Mouse (Mus musculus): ENCODE measurements around the gene Cdkal1. TPM values are rescaled to one million over a fixed set of nuclear protein-coding genes. Genes with fewer than 3 reads are reported as not detected.

The Cdkal1 gene
- total RNA-seq, 1 experiment: 20.8 TPM

GRCm38 (mm10) chr13:29621881-29622280, 233.6 kb downstream of the Cdkal1 start:
- Histone ChIP-seq H3K27ac (ENCODE audit: insufficient read depth, low read depth, low read length, poor library complexity, severe bottlenecking) (no peak overlapping the region), H3K9me3 (ENCODE audit: control insufficient read depth, insufficient read depth, low read depth, low read length) (no peaks in the 10 kb centered on the region), H3K4me1 (ENCODE audit: control insufficient read depth in 2 of 2, insufficient read depth in 2 of 2, low read length in 2 of 2, poor library complexity in 1 of 2) (peaks cover 0 to 3% of the 10 kb centered on the region in 2 experiments; a peak in 2 of 4 replicates), H3K4me3 (ENCODE audit: insufficient read depth in 1 of 2, low read depth in 1 of 2, low read length in 2 of 2, poor library complexity in 1 of 2, severe bottlenecking in 1 of 2) (no peak overlapping the region), H3K36me3 (ENCODE audit: control insufficient read depth, insufficient read depth, low read length, poor library complexity, severe bottlenecking) (no peaks in the 10 kb centered on the region), H3K9ac (ENCODE audit: insufficient read depth, low read depth, low read length, poor library complexity, severe bottlenecking) (no peak overlapping the region)
- DNase-seq (ENCODE audit: low read depth, low spot score): no peak
- in situ Hi-C loops (cut with MboI; ENCODE audit: low sequenced_read_pairs in 2 of 2, unreplicated experiment in 2 of 2): no loop called here
- TF ChIP-seq ZNF384 (IDR thresholded peaks at IDR 0.05; ENCODE audit: low read depth, low read length) (no peak), CHD2 (IDR thresholded peaks at IDR 0.05; ENCODE audit: low read depth, low read length) (no peak), ZC3H11A (IDR thresholded peaks at IDR 0.05; ENCODE audit: borderline replicate concordance, low read depth, low read length) (no peak), MAFK (IDR thresholded peaks at IDR 0.05; ENCODE audit: insufficient read depth, low read depth, low read length) (no peak), HCFC1 (IDR thresholded peaks at IDR 0.05; ENCODE audit: borderline replicate concordance, insufficient read depth, low read length) (no peak)

GRCm38 (mm10) chr13:29621363-29621762, 234.1 kb downstream of the Cdkal1 start:
- no peaks in the 10 kb centered on the region for H3K9me3 ChIP-seq (ENCODE audit: control insufficient read depth, insufficient read depth, low read depth, low read length)
- in situ Hi-C loops (cut with MboI; ENCODE audit: low sequenced_read_pairs in 2 of 2, unreplicated experiment in 2 of 2): no loop called here
- H3K36me3 ChIP-seq (ENCODE audit: control insufficient read depth, insufficient read depth, low read length, poor library complexity, severe bottlenecking): no peaks in the 10 kb centered on the region
- TF ChIP-seq HCFC1 (IDR thresholded peaks at IDR 0.05; ENCODE audit: borderline replicate concordance, insufficient read depth, low read length) (no peak), CHD2 (IDR thresholded peaks at IDR 0.05; ENCODE audit: low read depth, low read length) (no peak), ZC3H11A (IDR thresholded peaks at IDR 0.05; ENCODE audit: borderline replicate concordance, low read depth, low read length) (no peak), ZNF384 (IDR thresholded peaks at IDR 0.05; ENCODE audit: low read depth, low read length) (no peak), MAFK (IDR thresholded peaks at IDR 0.05; ENCODE audit: insufficient read depth, low read depth, low read length) (no peak)
- H3K4me1 ChIP-seq (ENCODE audit: control insufficient read depth in 2 of 2, insufficient read depth in 2 of 2, low read length in 2 of 2, poor library complexity in 1 of 2): peaks cover 2 to 3% of the 10 kb centered on the region in 2 experiments; a peak in 3 of 4 replicates
- no peak overlapping the region for H3K4me3 ChIP-seq (ENCODE audit: insufficient read depth in 1 of 2, low read depth in 1 of 2, low read length in 2 of 2, poor library complexity in 1 of 2, severe bottlenecking in 1 of 2)
- H3K9ac ChIP-seq (ENCODE audit: insufficient read depth, low read depth, low read length, poor library complexity, severe bottlenecking): no peak overlapping the region
- DNase-seq (ENCODE audit: low read depth, low spot score): no peak
- H3K27ac ChIP-seq (ENCODE audit: insufficient read depth, low read depth, low read length, poor library complexity, severe bottlenecking): no peak overlapping the region

GRCm38 (mm10) chr13:29620826-29621225, 234.6 kb downstream of the Cdkal1 start:
- in situ Hi-C loops (cut with MboI; ENCODE audit: low sequenced_read_pairs in 2 of 2, unreplicated experiment in 2 of 2): no loop called here
- H3K36me3 ChIP-seq (ENCODE audit: control insufficient read depth, insufficient read depth, low read length, poor library complexity, severe bottlenecking): no peaks in the 10 kb centered on the region
- no peak overlapping the region for H3K4me3 ChIP-seq (ENCODE audit: insufficient read depth in 1 of 2, low read depth in 1 of 2, low read length in 2 of 2, poor library complexity in 1 of 2, severe bottlenecking in 1 of 2)
- no peak overlapping the region for H3K27ac ChIP-seq (ENCODE audit: insufficient read depth, low read depth, low read length, poor library complexity, severe bottlenecking)
- DNase-seq (ENCODE audit: low read depth, low spot score): no peak
- H3K9ac ChIP-seq (ENCODE audit: insufficient read depth, low read depth, low read length, poor library complexity, severe bottlenecking): no peak overlapping the region
- no peak for TF ChIP-seq ZC3H11A (IDR thresholded peaks at IDR 0.05; ENCODE audit: borderline replicate concordance, low read depth, low read length)
- no peak for TF ChIP-seq ZNF384 (IDR thresholded peaks at IDR 0.05; ENCODE audit: low read depth, low read length)
- TF ChIP-seq MAFK (IDR thresholded peaks at IDR 0.05; ENCODE audit: insufficient read depth, low read depth, low read length): no peak
- H3K9me3 ChIP-seq (ENCODE audit: control insufficient read depth, insufficient read depth, low read depth, low read length): no peaks in the 10 kb centered on the region
- peaks cover 2 to 3% of the 10 kb centered on the region in 2 experiments; a peak in 3 of 4 replicates for H3K4me1 ChIP-seq (ENCODE audit: control insufficient read depth in 2 of 2, insufficient read depth in 2 of 2, low read length in 2 of 2, poor library complexity in 1 of 2)

GRCm38 (mm10) chr13:29616654-29617171, 238.8 kb downstream of the Cdkal1 start:
- Histone ChIP-seq H3K27ac (ENCODE audit: insufficient read depth, low read depth, low read length, poor library complexity, severe bottlenecking) (no peak overlapping the region), H3K4me1 (ENCODE audit: control insufficient read depth in 2 of 2, insufficient read depth in 2 of 2, low read length in 2 of 2, poor library complexity in 1 of 2) (peaks cover 2 to 3% of the 10 kb centered on the region in 2 experiments; a peak in 3 of 4 replicates), H3K4me3 (ENCODE audit: insufficient read depth in 1 of 2, low read depth in 1 of 2, low read length in 2 of 2, poor library complexity in 1 of 2, severe bottlenecking in 1 of 2) (no peak overlapping the region), H3K9me3 (ENCODE audit: control insufficient read depth, insufficient read depth, low read depth, low read length) (no peaks in the 10 kb centered on the region), H3K36me3 (ENCODE audit: control insufficient read depth, insufficient read depth, low read length, poor library complexity, severe bottlenecking) (no peaks in the 10 kb centered on the region), H3K9ac (ENCODE audit: insufficient read depth, low read depth, low read length, poor library complexity, severe bottlenecking) (no peak overlapping the region)
- in situ Hi-C loops (cut with MboI; ENCODE audit: low sequenced_read_pairs in 2 of 2, unreplicated experiment in 2 of 2): no loop called here
- DNase-seq (ENCODE audit: low read depth, low spot score): no peak
- TF ChIP-seq ZNF384 (IDR thresholded peaks at IDR 0.05; ENCODE audit: low read depth, low read length): no peak
- TF ChIP-seq HCFC1 (IDR thresholded peaks at IDR 0.05; ENCODE audit: borderline replicate concordance, insufficient read depth, low read length): no peak
- TF ChIP-seq ZC3H11A (IDR thresholded peaks at IDR 0.05; ENCODE audit: borderline replicate concordance, low read depth, low read length): no peak
- TF ChIP-seq MAFK (IDR thresholded peaks at IDR 0.05; ENCODE audit: insufficient read depth, low read depth, low read length): no peak
- TF ChIP-seq CHD2 (IDR thresholded peaks at IDR 0.05; ENCODE audit: low read depth, low read length): no peak

GRCm38 (mm10) chr13:29615987-29616386, 239.5 kb downstream of the Cdkal1 start:
- DNase-seq (ENCODE audit: low read depth, low spot score): no peak
- in situ Hi-C loops (cut with MboI; ENCODE audit: low sequenced_read_pairs in 2 of 2, unreplicated experiment in 2 of 2): no loop called here
- H3K9ac ChIP-seq (ENCODE audit: insufficient read depth, low read depth, low read length, poor library complexity, severe bottlenecking): no peak overlapping the region
- peaks cover 2 to 3% of the 10 kb centered on the region in 2 experiments; a peak in 3 of 4 replicates for H3K4me1 ChIP-seq (ENCODE audit: control insufficient read depth in 2 of 2, insufficient read depth in 2 of 2, low read length in 2 of 2, poor library complexity in 1 of 2)
- no peak for TF ChIP-seq MAFK (IDR thresholded peaks at IDR 0.05; ENCODE audit: insufficient read depth, low read depth, low read length)
- TF ChIP-seq ZNF384 (IDR thresholded peaks at IDR 0.05; ENCODE audit: low read depth, low read length): no peak
- TF ChIP-seq HCFC1 (IDR thresholded peaks at IDR 0.05; ENCODE audit: borderline replicate concordance, insufficient read depth, low read length): no peak
- TF ChIP-seq ZC3H11A (IDR thresholded peaks at IDR 0.05; ENCODE audit: borderline replicate concordance, low read depth, low read length): no peak
- no peak for TF ChIP-seq CHD2 (IDR thresholded peaks at IDR 0.05; ENCODE audit: low read depth, low read length)
- H3K36me3 ChIP-seq (ENCODE audit: control insufficient read depth, insufficient read depth, low read length, poor library complexity, severe bottlenecking): no peaks in the 10 kb centered on the region
- H3K4me3 ChIP-seq (ENCODE audit: insufficient read depth in 1 of 2, low read depth in 1 of 2, low read length in 2 of 2, poor library complexity in 1 of 2, severe bottlenecking in 1 of 2): no peak overlapping the region
- no peaks in the 10 kb centered on the region for H3K9me3 ChIP-seq (ENCODE audit: control insufficient read depth, insufficient read depth, low read depth, low read length)
- H3K27ac ChIP-seq (ENCODE audit: insufficient read depth, low read depth, low read length, poor library complexity, severe bottlenecking): no peak overlapping the region

Data from ES-E14 (cell line).